Mouse (Mus musculus) limb, embryonic 14.5 days (tissue): ENCODE data around the gene Hoxb4. TPM values are rescaled to one million over a fixed set of nuclear protein-coding genes. Genes with fewer than 3 reads are reported as not detected.

Source experiments
- ATAC-seq: fragments of 200-750 bp; cut with Nextera tagmentation; 2 replicates; pipeline ENCODE4 v1.8.0; 2017; ENCODE audit warnings: low read depth, moderate number of reproducible peaks, moderate TSS enrichment; ENCODE audit not compliant: low FRiP score
- DNase-seq: peaks from one replicate; pipeline ENCODE4 v3.0.0-alpha.2; 2015; ENCODE audit warnings: low spot score
- H3K27ac ChIP-seq: fragments of 300-500 bp; sonication (generic); replicated peaks from 2 replicates; pipeline ENCODE4 v1.5.1; 2014; ENCODE audit warnings: low read depth, mild to moderate bottlenecking, low read length, moderate library complexity, mixed read lengths
- H3K27me3 ChIP-seq: fragments of 300-500 bp; sonication (generic); 2 replicates; pipeline ENCODE4 v1.6.1; 2014; ENCODE audit warnings: low read length, mixed read lengths; ENCODE audit not compliant: control insufficient read depth, insufficient read depth
- H3K36me3 ChIP-seq: fragments of 300-500 bp; sonication (generic); 2 replicates; pipeline ENCODE4 v1.6.1; 2014; ENCODE audit warnings: mild to moderate bottlenecking, low read length, moderate library complexity, mixed read lengths; ENCODE audit not compliant: control insufficient read depth, insufficient read depth
- H3K4me1 ChIP-seq: fragments of 300-500 bp; sonication (generic); 2 replicates; pipeline ENCODE4 v1.6.1; 2014; ENCODE audit warnings: antibody characterized with exemption, low read length, mixed read lengths; ENCODE audit not compliant: control insufficient read depth, insufficient read depth
- H3K4me2 ChIP-seq: fragments of 300-500 bp; sonication (generic); replicated peaks from 2 replicates; pipeline ENCODE4 v1.6.1; 2014; ENCODE audit warnings: low read depth, mild to moderate bottlenecking, low read length, moderate library complexity; ENCODE audit not compliant: severe bottlenecking
- H3K4me3 ChIP-seq: fragments of 300-500 bp; sonication (generic); replicated peaks from 2 replicates; pipeline ENCODE4 v1.5.1; 2014; ENCODE audit warnings: low read length
- H3K9ac ChIP-seq: fragments of 300-500 bp; sonication (generic); 2 replicates; pipeline ENCODE4 v1.6.1; 2014; ENCODE audit warnings: mild to moderate bottlenecking, low read depth, low read length, moderate library complexity; ENCODE audit not compliant: severe bottlenecking
- H3K9me3 ChIP-seq: fragments of 300-500 bp; sonication (generic); 2 replicates; pipeline ENCODE4 v1.6.1; 2016; ENCODE audit warnings: low read length; ENCODE audit not compliant: control insufficient read depth
- POLR2A ChIP-seq: fragments of 200-500 bp; IDR thresholded peaks from 2 replicates; pipeline ENCODE4 v1.8.0; 2012; ENCODE audit warnings: inconsistent platforms, mild to moderate bottlenecking, moderate library complexity, borderline replicate concordance; ENCODE audit not compliant: insufficient read depth, insufficient read length; ENCODE audit errors: extremely low read depth
- WGBS: fragments of 180-500 bp; shearing (Covaris S2); extraction: QIAGEN DNeasy Blood & Tissue Kit; methylation state at CpG from one replicate; pipeline ENCODE4 v1.1.7; 2014; 5-methylcytosine and 5-hydroxymethylcytosine counted together
- polyA plus RNA-seq, 2 experiments: library from polyadenylated mRNA; depleted of rRNA in 1 of 2; stranded (reverse) in 1 of 2; unstranded in 1 of 2; fragments of >200 nt; fragmentation: Nextera tagmentation in 1 of 2; extraction: Ambion mirVana in 1 of 2; gene quantifications; 2 replicates each; pipeline versions ENCODE4 v1.2.1 to v1.2.3; 2012 to 2014

Hoxb4 gene
- polyA plus RNA-seq, 2 experiments, result 0.17 to 2.3 TPM

GRCm38 (mm10) chr11:96302381-96303150 lies 15.5 kb upstream of the Hoxb4 start:
- Histone ChIP-seq H3K4me1 (0 out of 2 replicates have a peak, but pooled peaks cover 3% of the 10 kb centered on the region), H3K27ac (no peak overlapping the region), H3K4me3 (no peak overlapping the region), H3K27me3 (peaks cover 100% of the 10 kb centered on the region), H3K9ac (no peak overlapping the region), H3K4me2 (no peak overlapping the region), H3K9me3 (no peaks in the 10 kb centered on the region), H3K36me3 (no peaks in the 10 kb centered on the region)
- WGBS, result 11% methylated on average over 23 of the region's 23 CpGs
- DNase-seq, result no peak
- no peak for ATAC-seq
- TF ChIP-seq POLR2A, result no peak

- H3K4me2 ChIP-seq, result peak within 1 kb of the TSS; percentile 35
- H3K9me3 ChIP-seq, result no peaks in the 10 kb centered on the region
- no peak for TF ChIP-seq POLR2A
- 1% methylated on average over 68 of the region's 69 CpGs for WGBS
- H3K4me3 ChIP-seq, result peak within 1 kb of the TSS; percentile 23
- no peak within 1 kb of the TSS for H3K27ac ChIP-seq
- H3K4me1 ChIP-seq, result 0 out of 2 replicates have a peak, but pooled peaks cover 3% of the 10 kb centered on the region
- ATAC-seq, result 0 out of 2 replicates have a peak, but pooled peaks have one; percentile 11
- H3K36me3 ChIP-seq, result no peaks in the 10 kb centered on the region
- H3K9ac ChIP-seq, result peak within 1 kb of the TSS; percentile 12; the same call in 1 of the 2 replicates
- peaks cover 100% of the 10 kb centered on the region for H3K27me3 ChIP-seq
- peak; percentile 81 for DNase-seq
These were observed 14.6 kb upstream of the Hoxb4 start, which contains the start of gene Hoxb5 for GRCm38 (mm10) chr11:96303151-96304099. Gene Hoxb5 (plus strand): TSS chr11:96303336.

- no peak for TF ChIP-seq POLR2A
- WGBS, result 3% methylated on average over 38 of the region's 38 CpGs
- Histone ChIP-seq H3K27ac (no peak overlapping the region), H3K9ac (no peak overlapping the region), H3K36me3 (no peaks in the 10 kb centered on the region), H3K9me3 (no peaks in the 10 kb centered on the region), H3K4me1 (0 out of 2 replicates have a peak, but pooled peaks cover 3% of the 10 kb centered on the region), H3K4me2 (0 out of 2 replicates have a peak overlapping the region, but pooled peaks have one; percentile 6), H3K27me3 (peaks cover 100% of the 10 kb centered on the region), H3K4me3 (no peak overlapping the region)
- ATAC-seq (no peak), DNase-seq (no peak)
These were observed 13.5 kb upstream of the Hoxb4 start for GRCm38 (mm10) chr11:96304381-96305195.

DNA sequence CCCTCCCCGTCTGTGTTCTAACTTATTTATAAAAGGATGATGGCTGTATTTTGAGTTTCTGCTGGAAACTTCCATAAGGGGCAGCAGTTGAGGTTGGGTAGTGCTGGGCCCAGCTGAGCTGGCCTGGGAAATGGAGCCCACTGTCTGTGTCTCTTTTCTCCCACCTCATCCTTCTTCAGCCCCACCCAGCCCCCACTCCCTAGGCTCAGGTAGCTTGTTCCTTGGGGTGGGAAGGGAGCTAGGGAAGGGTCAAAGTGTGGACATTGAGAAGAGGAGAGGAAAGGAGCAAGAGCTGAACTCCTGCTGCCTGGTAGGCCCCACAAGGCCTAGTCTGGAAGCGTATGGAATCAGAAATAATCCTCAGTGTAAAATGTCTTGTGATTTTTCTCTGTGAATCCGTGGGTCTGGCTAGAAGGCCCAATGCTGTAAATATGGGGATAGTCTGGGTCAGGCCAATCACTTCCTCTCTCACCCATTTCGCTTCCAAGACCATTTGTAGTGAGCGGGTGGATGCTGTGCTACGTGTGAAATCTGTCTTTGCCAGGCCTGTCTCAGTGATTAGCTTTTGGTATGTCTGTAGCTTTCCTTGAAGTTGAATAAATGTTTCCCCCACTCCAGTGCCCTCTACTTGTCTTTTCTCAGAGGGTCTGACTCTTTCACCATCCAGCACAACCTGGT lies 12.4 kb upstream of the Hoxb4 start:
- no peak for ATAC-seq
- no peaks in the 10 kb centered on the region for H3K9me3 ChIP-seq
- no peak overlapping the region for H3K4me3 ChIP-seq
- H3K27ac ChIP-seq, result no peak overlapping the region
- no peaks in the 10 kb centered on the region for H3K36me3 ChIP-seq
- no peak overlapping the region for H3K4me2 ChIP-seq
- H3K4me1 ChIP-seq, result 0 out of 2 replicates have a peak, but pooled peaks cover 3% of the 10 kb centered on the region
- WGBS, result 42% methylated on average over 6 of the region's 6 CpGs
- no peak for DNase-seq
- H3K9ac ChIP-seq, result no peak overlapping the region
- TF ChIP-seq POLR2A, result no peak
- peaks cover 100% of the 10 kb centered on the region for H3K27me3 ChIP-seq
